Mouse (Mus musculus): ENCODE data around the gene Slx1b. TPM values are rescaled to one million over a fixed set of nuclear protein-coding genes. Genes with fewer than 3 reads are reported as not detected.

Slx1b gene
- polyA plus RNA-seq, 1 experiment from 2014 or later: 20.3 TPM

- Histone ChIP-seq H3K36me3 (ENCODE audit: control insufficient read depth, insufficient read depth) (no peaks in the 10 kb centered on the region), H3K9ac (replicated peaks; ENCODE audit: low read depth, low read length) (no peak overlapping the region), H3K4me3 (replicated peaks; ENCODE audit: low read length) (no peak overlapping the region), H3K4me1 (replicated peaks; ENCODE audit: control insufficient read depth, insufficient read depth, low read length) (no peaks in the 10 kb centered on the region), H3K27me3 (replicated peaks; ENCODE audit: control insufficient read depth, insufficient read depth, low read length) (no peaks in the 10 kb centered on the region), H3K27ac (ENCODE audit: low read length) (no peak overlapping the region), H3K4me2 (ENCODE audit: low read length) (no peak overlapping the region), H3K9me3 (ENCODE audit: control insufficient read depth, low read length) (peaks cover 3% of the 10 kb centered on the region; the same call in 1 of the 2 replicates)
- no peak for ATAC-seq
- WGBS: 86% methylated on average over 3 of the region's 3 CpGs
Observed at GRCm38 (mm10) chr7:126725077-126725476, 29.5 kb upstream of the Slx1b start.

GRCm38 (mm10) chr7:126721635-126722034 is 26.1 kb upstream of the Slx1b start:
- H3K4me3 ChIP-seq (replicated peaks; ENCODE audit: low read length): no peak overlapping the region
- no peaks in the 10 kb centered on the region for H3K36me3 ChIP-seq (ENCODE audit: control insufficient read depth, insufficient read depth)
- peaks cover 3% of the 10 kb centered on the region; the same call in 1 of the 2 replicates for H3K9me3 ChIP-seq (ENCODE audit: control insufficient read depth, low read length)
- no peaks in the 10 kb centered on the region for H3K4me1 ChIP-seq (replicated peaks; ENCODE audit: control insufficient read depth, insufficient read depth, low read length)
- no peak for ATAC-seq
- WGBS: 93% methylated on average over 13 of the region's 13 CpGs
- no peaks in the 10 kb centered on the region for H3K27me3 ChIP-seq (replicated peaks; ENCODE audit: control insufficient read depth, insufficient read depth, low read length)
- no peak overlapping the region for H3K27ac ChIP-seq (ENCODE audit: low read length)
- H3K9ac ChIP-seq (replicated peaks; ENCODE audit: low read depth, low read length): no peak overlapping the region
- no peak overlapping the region for H3K4me2 ChIP-seq (ENCODE audit: low read length)

- no peak overlapping the region for H3K4me2 ChIP-seq (ENCODE audit: low read length)
- no peaks in the 10 kb centered on the region for H3K27me3 ChIP-seq (replicated peaks; ENCODE audit: control insufficient read depth, insufficient read depth, low read length)
- H3K27ac ChIP-seq (ENCODE audit: low read length): no peak overlapping the region
- no peaks in the 10 kb centered on the region for H3K4me1 ChIP-seq (replicated peaks; ENCODE audit: control insufficient read depth, insufficient read depth, low read length)
- no peak overlapping the region for H3K9ac ChIP-seq (replicated peaks; ENCODE audit: low read depth, low read length)
- H3K9me3 ChIP-seq (ENCODE audit: control insufficient read depth, low read length): peaks cover 3% of the 10 kb centered on the region; the same call in 1 of the 2 replicates
- 96% methylated on average over 5 of the region's 5 CpGs for WGBS
- H3K36me3 ChIP-seq (ENCODE audit: control insufficient read depth, insufficient read depth): no peaks in the 10 kb centered on the region
- no peak for ATAC-seq
- no peak overlapping the region for H3K4me3 ChIP-seq (replicated peaks; ENCODE audit: low read length)
Observed at GRCm38 (mm10) chr7:126718787-126719337, 23.3 kb upstream of the Slx1b start.

- H3K4me1 ChIP-seq (replicated peaks; ENCODE audit: control insufficient read depth, insufficient read depth, low read length): no peaks in the 10 kb centered on the region
- no peak overlapping the region for H3K4me2 ChIP-seq (ENCODE audit: low read length)
- H3K27me3 ChIP-seq (replicated peaks; ENCODE audit: control insufficient read depth, insufficient read depth, low read length): no peaks in the 10 kb centered on the region
- no peak overlapping the region for H3K27ac ChIP-seq (ENCODE audit: low read length)
- no peak overlapping the region for H3K4me3 ChIP-seq (replicated peaks; ENCODE audit: low read length)
- H3K9me3 ChIP-seq (ENCODE audit: control insufficient read depth, low read length): no peaks in the 10 kb centered on the region
- WGBS: 92% methylated on average over 3 of the region's 3 CpGs
- H3K36me3 ChIP-seq (ENCODE audit: control insufficient read depth, insufficient read depth): no peaks in the 10 kb centered on the region
- no peak overlapping the region for H3K9ac ChIP-seq (replicated peaks; ENCODE audit: low read depth, low read length)
- ATAC-seq: no peak
Observed at GRCm38 (mm10) chr7:126717566-126717965, 22.0 kb upstream of the Slx1b start.

GRCm38 (mm10) chr7:126715679-126716078 is 20.1 kb upstream of the Slx1b start:
- H3K27me3 ChIP-seq (replicated peaks; ENCODE audit: control insufficient read depth, insufficient read depth, low read length): no peaks in the 10 kb centered on the region
- H3K36me3 ChIP-seq (ENCODE audit: control insufficient read depth, insufficient read depth): no peaks in the 10 kb centered on the region
- H3K9ac ChIP-seq (replicated peaks; ENCODE audit: low read depth, low read length): no peak overlapping the region
- no peak overlapping the region for H3K4me3 ChIP-seq (replicated peaks; ENCODE audit: low read length)
- H3K9me3 ChIP-seq (ENCODE audit: control insufficient read depth, low read length): no peaks in the 10 kb centered on the region
- ATAC-seq: no peak
- no peak overlapping the region for H3K27ac ChIP-seq (ENCODE audit: low read length)
- no peak overlapping the region for H3K4me2 ChIP-seq (ENCODE audit: low read length)
- H3K4me1 ChIP-seq (replicated peaks; ENCODE audit: control insufficient read depth, insufficient read depth, low read length): no peaks in the 10 kb centered on the region
- 70% methylated on average over 4 of the region's 4 CpGs for WGBS

- H3K4me3 ChIP-seq (replicated peaks; ENCODE audit: low read length): no peak overlapping the region
Observed at GRCm38 (mm10) chr7:126711910-126712309, 16.3 kb upstream of the Slx1b start.

GRCm38 (mm10) chr7:126710266-126710665 is 14.7 kb upstream of the Slx1b start:
- no peak overlapping the region for H3K4me3 ChIP-seq (replicated peaks; ENCODE audit: low read length)
- H3K9ac ChIP-seq (replicated peaks; ENCODE audit: low read depth, low read length): no peak overlapping the region
- no peaks in the 10 kb centered on the region for H3K4me1 ChIP-seq (replicated peaks; ENCODE audit: control insufficient read depth, insufficient read depth, low read length)
- peaks cover 4% of the 10 kb centered on the region; the same call in 1 of the 2 replicates for H3K9me3 ChIP-seq (ENCODE audit: control insufficient read depth, low read length)
- no peak overlapping the region for H3K4me2 ChIP-seq (ENCODE audit: low read length)
- H3K27ac ChIP-seq (ENCODE audit: low read length): no peak overlapping the region
- no peak for ATAC-seq
- 75% methylated on average over 4 of the region's 4 CpGs for WGBS
- H3K36me3 ChIP-seq (ENCODE audit: control insufficient read depth, insufficient read depth): no peaks in the 10 kb centered on the region
- no peaks in the 10 kb centered on the region for H3K27me3 ChIP-seq (replicated peaks; ENCODE audit: control insufficient read depth, insufficient read depth, low read length)

More at GRCm38 (mm10) chr7:126711910-126712309, 16.3 kb upstream of the Slx1b start:
- Histone ChIP-seq H3K4me1 (replicated peaks; ENCODE audit: control insufficient read depth, insufficient read depth, low read length) (no peaks in the 10 kb centered on the region), H3K36me3 (ENCODE audit: control insufficient read depth, insufficient read depth) (no peaks in the 10 kb centered on the region), H3K9ac (replicated peaks; ENCODE audit: low read depth, low read length) (no peak overlapping the region), H3K9me3 (ENCODE audit: control insufficient read depth, low read length) (peaks cover 4% of the 10 kb centered on the region; the same call in 1 of the 2 replicates), H3K27ac (ENCODE audit: low read length) (no peak overlapping the region), H3K4me2 (ENCODE audit: low read length) (no peak overlapping the region), H3K27me3 (replicated peaks; ENCODE audit: control insufficient read depth, insufficient read depth, low read length) (no peaks in the 10 kb centered on the region)
- WGBS: 77% methylated on average over 3 of the region's 3 CpGs
- no peak for ATAC-seq

GRCm38 (mm10) chr7:126708175-126708952 is 12.8 kb upstream of the Slx1b start:
- Histone ChIP-seq H3K27ac (ENCODE audit: low read length) (no peak overlapping the region), H3K9ac (replicated peaks; ENCODE audit: low read depth, low read length) (no peak overlapping the region), H3K36me3 (ENCODE audit: control insufficient read depth, insufficient read depth) (no peaks in the 10 kb centered on the region), H3K27me3 (replicated peaks; ENCODE audit: control insufficient read depth, insufficient read depth, low read length) (no peaks in the 10 kb centered on the region), H3K4me1 (replicated peaks; ENCODE audit: control insufficient read depth, insufficient read depth, low read length) (peaks cover 6% of the 10 kb centered on the region), H3K4me3 (replicated peaks; ENCODE audit: low read length) (no peak overlapping the region), H3K9me3 (ENCODE audit: control insufficient read depth, low read length) (peaks cover 4% of the 10 kb centered on the region; the same call in 1 of the 2 replicates), H3K4me2 (ENCODE audit: low read length) (no peak overlapping the region)
- 87% methylated on average over 10 of the region's 10 CpGs for WGBS
- ATAC-seq: no peak

- no peak within 1 kb of the TSS for H3K27ac ChIP-seq (ENCODE audit: low read length)
- no peaks in the 10 kb centered on the region for H3K27me3 ChIP-seq (replicated peaks; ENCODE audit: control insufficient read depth, insufficient read depth, low read length)
- no peak within 1 kb of the TSS for H3K4me2 ChIP-seq (ENCODE audit: low read length)
- H3K36me3 ChIP-seq (ENCODE audit: control insufficient read depth, insufficient read depth): no peaks in the 10 kb centered on the region
- H3K9ac ChIP-seq (replicated peaks; ENCODE audit: low read depth, low read length): no peak within 1 kb of the TSS
- no peak for ATAC-seq
- H3K9me3 ChIP-seq (ENCODE audit: control insufficient read depth, low read length): peaks cover 4% of the 10 kb centered on the region; the same call in 1 of the 2 replicates
- H3K4me1 ChIP-seq (replicated peaks; ENCODE audit: control insufficient read depth, insufficient read depth, low read length): peaks cover 10% of the 10 kb centered on the region
- 92% methylated on average over 19 of the region's 19 CpGs for WGBS
- no peak within 1 kb of the TSS for H3K4me3 ChIP-seq (replicated peaks; ENCODE audit: low read length)
Observed at GRCm38 (mm10) chr7:126707442-126708174, 12.0 kb upstream of the Slx1b start, which contains the start of gene Coro1a. TSS of gene Coro1a (minus strand) at chr7:126707787.
